Mouse (Mus musculus) cerebellum, adult 2 months (tissue): ENCODE results near the gene Irf2bpl. TPM values are rescaled to one million over a fixed set of nuclear protein-coding genes. Genes with fewer than 3 reads are reported as not detected.

Experiments
- DNase-seq, 2 experiments: peaks; one replicate each; pipeline ENCODE4 v3.0.0; 2021
- H3K27ac ChIP-seq: fragments of 200-500 bp; 2 replicates; pipeline ENCODE4 v1.5.1; 2012; ENCODE audit warnings: low read length, control low read depth, inconsistent platforms; ENCODE audit not compliant: insufficient read depth
- H3K27me3 ChIP-seq: fragments of 200-500 bp; 2 replicates; pipeline ENCODE4 v1.6.1; 2012; ENCODE audit warnings: inconsistent platforms, mild to moderate bottlenecking, low read length, moderate library complexity; ENCODE audit not compliant: control insufficient read depth, insufficient read depth
- H3K4me1 ChIP-seq: fragments of 200-500 bp; 2 replicates; pipeline ENCODE4 v1.6.1; 2011; ENCODE audit warnings: low read length; ENCODE audit not compliant: control insufficient read depth, insufficient read depth
- H3K4me3 ChIP-seq: fragments of 200-500 bp; replicated peaks from 2 replicates; pipeline ENCODE3; 2011; ENCODE audit warnings: mild to moderate bottlenecking, low read depth, low read length, control low read depth; ENCODE audit not compliant: insufficient read depth
- CTCF ChIP-seq: fragments of 200-500 bp; IDR thresholded peaks from 2 replicates; pipeline ENCODE4 v1.5.1; 2011; ENCODE audit warnings: low read depth, mild to moderate bottlenecking, control low read depth, low read length, moderate library complexity, borderline replicate concordance; ENCODE audit not compliant: insufficient read depth
- POLR2A ChIP-seq: fragments of 200-500 bp; IDR thresholded peaks from 2 replicates; pipeline ENCODE4 v1.6.1; 2011; ENCODE audit warnings: low read length, control low read depth, borderline replicate concordance; ENCODE audit not compliant: insufficient read depth
- WGBS: fragments of 180-500 bp; shearing (Covaris S2); methylation state at CpG from one replicate; pipeline ENCODE4 v1.1.7; 2018; 5-methylcytosine and 5-hydroxymethylcytosine counted together
- polyA plus RNA-seq: library from polyadenylated mRNA; depleted of rRNA; stranded (reverse); fragments of >200 nt; gene quantifications from 2 replicates; pipeline ENCODE4 v1.2.3, GENCODE M21; 2012

Irf2bpl gene
- polyA plus RNA-seq, 1 experiment = 48.6 TPM

- peak in 1 of 2 experiments; percentile 51 for DNase-seq
- TF ChIP-seq POLR2A (no peak), CTCF (no peak)
- 46% methylated on average over 16 of the region's 16 CpGs for WGBS
- no peaks in the 10 kb centered on the region for H3K27me3 ChIP-seq
- H3K4me3 ChIP-seq = no peak overlapping the region
- peaks cover 9% of the 10 kb centered on the region; the same call in 1 of the 2 replicates for H3K4me1 ChIP-seq
- no peak overlapping the region for H3K27ac ChIP-seq
These were observed 5.9 kb downstream of the Irf2bpl start for GRCm38 (mm10) chr12:86878426-86879353.

GRCm38 (mm10) chr12:86876981-86877380, 7.6 kb downstream of the Irf2bpl start:
- Histone ChIP-seq H3K27ac (no peak overlapping the region), H3K4me3 (no peak overlapping the region), H3K4me1 (peaks cover 18% of the 10 kb centered on the region), H3K27me3 (no peaks in the 10 kb centered on the region)
- WGBS = 95% methylated on average over 4 of the region's 4 CpGs
- no peak for TF ChIP-seq POLR2A
- TF ChIP-seq CTCF = no peak
- no peak for DNase-seq

- WGBS = 91% methylated on average over 5 of the region's 5 CpGs
- H3K4me1 ChIP-seq = peaks cover 18% of the 10 kb centered on the region
- H3K27me3 ChIP-seq = no peaks in the 10 kb centered on the region
- DNase-seq = no peak
- H3K4me3 ChIP-seq = no peak overlapping the region
- no peak overlapping the region for H3K27ac ChIP-seq
- TF ChIP-seq POLR2A (no peak), CTCF (no peak)
These were observed 8.5 kb downstream of the Irf2bpl start for GRCm38 (mm10) chr12:86876116-86876515.

- no peak overlapping the region for H3K4me3 ChIP-seq
- DNase-seq = no peak
- peaks cover 16% of the 10 kb centered on the region for H3K4me1 ChIP-seq
- no peak overlapping the region for H3K27ac ChIP-seq
- 37% methylated on average over 9 of the region's 9 CpGs for WGBS
- TF ChIP-seq POLR2A (no peak), CTCF (no peak)
- H3K27me3 ChIP-seq = no peaks in the 10 kb centered on the region
These were observed 12.1 kb downstream of the Irf2bpl start for GRCm38 (mm10) chr12:86872335-86873040.

GRCm38 (mm10) chr12:86871666-86872334, 12.8 kb downstream of the Irf2bpl start:
- no peaks in the 10 kb centered on the region for H3K27me3 ChIP-seq
- no peak for TF ChIP-seq POLR2A
- no peak for TF ChIP-seq CTCF
- no peak overlapping the region for H3K27ac ChIP-seq
- 68% methylated on average over 4 of the region's 4 CpGs for WGBS
- no peak overlapping the region for H3K4me3 ChIP-seq
- no peak for DNase-seq
- H3K4me1 ChIP-seq = peaks cover 21% of the 10 kb centered on the region

- Histone ChIP-seq H3K27ac (no peak overlapping the region), H3K4me3 (no peak overlapping the region), H3K27me3 (no peaks in the 10 kb centered on the region), H3K4me1 (peaks cover 21% of the 10 kb centered on the region)
- TF ChIP-seq POLR2A (no peak), CTCF (no peak)
- WGBS = 98% methylated on average over 3 of the region's 3 CpGs
- DNase-seq = no peak
These were observed 13.6 kb downstream of the Irf2bpl start for GRCm38 (mm10) chr12:86870996-86871395.

- DNase-seq = no peak
- TF ChIP-seq CTCF (no peak), POLR2A (no peak)
- peaks cover 21% of the 10 kb centered on the region for H3K4me1 ChIP-seq
- no peaks in the 10 kb centered on the region for H3K27me3 ChIP-seq
- WGBS = 89% methylated on average over 6 of the region's 6 CpGs
- no peak overlapping the region for H3K27ac ChIP-seq
- H3K4me3 ChIP-seq = no peak overlapping the region
These were observed 14.8 kb downstream of the Irf2bpl start for GRCm38 (mm10) chr12:86869761-86870160.
